Mouse (Mus musculus) thymus, adult 2 months (tissue): Measurements from ENCODE around the gene Inpp5b.

Source experiments
- CTCF ChIP-seq: fragments of 200-500 bp; IDR thresholded peaks from 2 replicates; pipeline ENCODE4 v1.5.1; 2012; ENCODE audit warnings: mild to moderate bottlenecking, control low read depth, low read length, moderate library complexity, borderline replicate concordance; ENCODE audit not compliant: control insufficient read depth, poor library complexity, insufficient read depth; ENCODE audit errors: extremely low read depth
- POLR2A ChIP-seq: fragments of 200-500 bp; IDR thresholded peaks from 2 replicates; pipeline ENCODE4 v1.6.1; 2012; ENCODE audit warnings: mild to moderate bottlenecking, low read length, control low read depth, moderate library complexity; ENCODE audit not compliant: control insufficient read depth, poor library complexity, insufficient read depth; ENCODE audit errors: extremely low read depth

DNA sequence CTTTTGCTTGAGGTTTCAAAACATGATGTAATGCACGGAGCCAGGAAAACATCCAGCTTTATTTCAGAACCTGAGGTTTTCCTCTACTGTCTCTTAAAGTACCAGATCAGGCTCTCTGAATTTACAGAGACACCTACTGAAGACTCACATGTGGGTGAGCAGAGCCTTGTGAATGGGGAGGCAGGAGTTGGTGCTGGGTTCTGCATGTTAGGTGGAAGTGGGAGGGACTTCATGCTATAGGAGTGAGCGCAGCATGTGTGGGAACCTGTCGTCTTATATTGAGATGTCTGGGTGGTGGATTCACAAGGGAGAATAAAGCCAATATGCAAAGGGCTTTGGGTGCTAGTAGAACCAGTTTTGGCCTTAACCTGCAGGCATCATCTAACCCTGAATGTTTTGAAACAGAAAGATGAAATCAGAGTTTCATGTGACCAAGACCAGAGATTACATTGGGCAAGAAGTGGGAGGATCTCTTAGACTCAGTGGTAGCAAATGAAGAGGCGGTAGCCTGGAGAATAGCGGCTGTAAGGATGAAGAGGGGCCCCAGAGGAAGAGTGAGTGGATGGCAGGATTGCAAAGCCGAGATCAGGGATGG is 21.3 kb downstream of the Inpp5b start:
- TF ChIP-seq POLR2A (no peak), CTCF (no peak)
